Mouse (Mus musculus) intestine, postnatal 0 days (tissue): Measurements from ENCODE around the gene Sfswap. TPM values are rescaled to one million over a fixed set of nuclear protein-coding genes. Genes with fewer than 3 reads are reported as not detected.

Source experiments
- ATAC-seq: fragments of 200-750 bp; cut with Nextera tagmentation; 2 replicates; pipeline ENCODE4 v1.8.0; 2017; ENCODE audit warnings: mild to moderate bottlenecking, moderate TSS enrichment, moderate library complexity
- H3K27ac ChIP-seq: fragments of 300-500 bp; sonication (generic); 2 replicates; pipeline ENCODE4 v1.5.1; 2014; ENCODE audit warnings: mild to moderate bottlenecking, low read depth, low read length, moderate library complexity
- H3K27me3 ChIP-seq: fragments of 300-500 bp; sonication (generic); replicated peaks from 2 replicates; pipeline ENCODE4 v1.6.1; 2014; ENCODE audit warnings: low read length, mixed read lengths; ENCODE audit not compliant: control insufficient read depth, insufficient read depth
- H3K36me3 ChIP-seq: fragments of 300-500 bp; sonication (generic); 2 replicates; pipeline ENCODE4 v1.6.1; 2014; ENCODE audit warnings: mild to moderate bottlenecking, moderate library complexity; ENCODE audit not compliant: control insufficient read depth, insufficient read depth
- H3K4me1 ChIP-seq: fragments of 300-500 bp; sonication (generic); replicated peaks from 2 replicates; pipeline ENCODE4 v1.6.1; 2014; ENCODE audit warnings: antibody characterized with exemption, low read length, mixed read lengths; ENCODE audit not compliant: control insufficient read depth, insufficient read depth
- H3K4me2 ChIP-seq: fragments of 300-500 bp; sonication (generic); replicated peaks from 2 replicates; pipeline ENCODE4 v1.6.1; 2014; ENCODE audit warnings: low read depth, mild to moderate bottlenecking, moderate library complexity
- H3K4me3 ChIP-seq: fragments of 300-500 bp; sonication (generic); 2 replicates; pipeline ENCODE4 v1.5.1; 2014; ENCODE audit warnings: low read depth, low read length
- H3K9ac ChIP-seq: fragments of 300-500 bp; sonication (generic); 2 replicates; pipeline ENCODE4 v1.6.1; 2014; ENCODE audit warnings: mild to moderate bottlenecking, low read depth, low read length
- H3K9me3 ChIP-seq: fragments of 300-500 bp; sonication (generic); 2 replicates; pipeline ENCODE4 v1.6.1; 2016; ENCODE audit warnings: mixed run types; ENCODE audit not compliant: control insufficient read depth
- CTCF ChIP-seq: sonication (generic); IDR thresholded peaks from 2 replicates; pipeline ENCODE4 v1.5.1; 2016; ENCODE audit warnings: low read depth, mild to moderate bottlenecking, control low read depth, antibody characterized with exemption, moderate library complexity
- WGBS: fragments of 180-500 bp; shearing (Covaris S2); extraction: QIAGEN DNeasy Blood & Tissue Kit; methylation state at CpG from one replicate; pipeline ENCODE4 v1.1.7; 2014; 5-methylcytosine and 5-hydroxymethylcytosine counted together
- polyA plus RNA-seq: library from polyadenylated mRNA; unstranded; fragments of >200 nt; fragmentation: Nextera tagmentation; extraction: Ambion mirVana; gene quantifications from 2 replicates; pipeline ENCODE4 v1.2.1, GENCODE M21; 2015

The Sfswap gene
- polyA plus RNA-seq, 1 experiment from 2014 or later = 19.8 TPM

DNA sequence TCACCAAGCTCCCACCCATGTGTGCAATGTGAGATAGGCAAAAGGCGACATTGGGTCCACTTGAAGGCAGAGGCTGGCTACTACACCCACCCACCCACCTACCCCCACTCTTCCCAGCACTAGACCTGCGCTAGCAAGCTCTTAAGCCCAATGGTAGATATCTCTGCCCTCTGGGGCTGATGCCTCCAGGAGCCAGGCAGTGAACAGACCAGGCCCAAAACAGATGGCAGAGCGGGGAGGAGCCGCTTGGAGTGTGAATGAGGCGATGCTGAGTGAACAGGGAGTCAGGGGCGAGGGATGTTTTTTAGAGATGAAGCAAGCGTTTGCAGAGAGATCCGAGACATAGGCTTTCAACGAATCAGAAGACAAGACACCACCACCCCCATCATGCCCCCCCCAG is 79.6 kb downstream of the Sfswap start:
- Histone ChIP-seq H3K4me3 (no peak overlapping the region), H3K9me3 (no peaks in the 10 kb centered on the region), H3K27ac (no peak overlapping the region), H3K4me1 (0 out of 2 replicates have a peak, but pooled peaks cover 4% of the 10 kb centered on the region), H3K4me2 (no peak overlapping the region), H3K36me3 (no peaks in the 10 kb centered on the region), H3K9ac (no peak overlapping the region), H3K27me3 (peaks cover 32% of the 10 kb centered on the region; the same call in 1 of the 2 replicates)
- TF ChIP-seq CTCF = no peak
- ATAC-seq = no peak
- WGBS = 67% methylated on average over 9 of the region's 9 CpGs

DNA sequence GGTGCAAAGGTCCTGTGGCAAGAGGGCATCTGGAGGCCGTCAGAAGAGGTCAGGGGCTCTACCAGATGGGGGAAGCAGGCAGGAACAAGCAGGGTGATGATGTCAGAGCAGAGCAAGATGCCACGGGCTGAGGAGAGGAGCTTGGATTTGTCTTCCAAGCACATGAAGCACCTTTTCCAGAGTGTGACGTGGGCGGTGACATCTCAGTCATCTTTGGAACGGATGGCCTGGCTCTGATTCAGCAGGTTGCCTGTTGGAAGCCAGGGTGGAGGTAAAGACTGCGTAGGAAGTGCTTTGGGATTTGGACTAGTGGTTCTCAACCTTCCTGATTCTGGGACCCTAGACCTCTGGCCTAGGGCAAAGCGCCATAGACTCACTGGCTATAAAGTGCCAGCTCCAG is 80.0 kb downstream of the Sfswap start:
- H3K9ac ChIP-seq = no peak overlapping the region
- ATAC-seq = no peak
- 67% methylated on average over 7 of the region's 7 CpGs for WGBS
- no peak for TF ChIP-seq CTCF
- H3K27ac ChIP-seq = no peak overlapping the region
- H3K36me3 ChIP-seq = no peaks in the 10 kb centered on the region
- H3K9me3 ChIP-seq = no peaks in the 10 kb centered on the region
- peaks cover 36% of the 10 kb centered on the region for H3K27me3 ChIP-seq
- no peak overlapping the region for H3K4me2 ChIP-seq
- no peak overlapping the region for H3K4me3 ChIP-seq
- peaks cover 4% of the 10 kb centered on the region; the same call in 1 of the 2 replicates for H3K4me1 ChIP-seq

DNA sequence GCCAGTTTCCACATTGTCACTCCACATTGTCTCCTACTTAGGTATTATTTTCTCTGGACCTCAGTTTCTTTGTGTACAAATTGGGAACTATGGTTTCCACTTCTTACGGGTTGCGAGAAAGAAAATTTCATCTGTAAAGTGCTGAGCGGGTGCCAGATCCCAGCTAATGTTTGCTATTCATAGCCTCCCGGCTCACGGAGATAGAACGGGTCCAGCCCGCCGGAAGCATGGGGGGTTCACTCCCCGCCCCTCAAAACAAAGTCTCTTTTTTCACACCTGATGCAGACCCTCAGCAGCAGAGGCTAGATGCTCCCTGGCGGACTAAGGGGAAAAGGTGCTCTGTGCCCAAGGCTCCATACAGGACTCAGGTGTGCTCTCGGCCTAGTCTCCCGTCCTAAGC is 82.3 kb downstream of the Sfswap start:
- TF ChIP-seq CTCF = no peak
- no peaks in the 10 kb centered on the region for H3K9me3 ChIP-seq
- peaks cover 4% of the 10 kb centered on the region; the same call in 1 of the 2 replicates for H3K4me1 ChIP-seq
- ATAC-seq = no peak
- peaks cover 46% of the 10 kb centered on the region for H3K27me3 ChIP-seq
- WGBS = 3% methylated on average over 12 of the region's 12 CpGs
- H3K27ac ChIP-seq = no peak overlapping the region
- H3K36me3 ChIP-seq = no peaks in the 10 kb centered on the region
- H3K4me2 ChIP-seq = peak overlapping the region; percentile 100
- no peak overlapping the region for H3K9ac ChIP-seq
- peak overlapping the region; percentile 66 for H3K4me3 ChIP-seq

DNA sequence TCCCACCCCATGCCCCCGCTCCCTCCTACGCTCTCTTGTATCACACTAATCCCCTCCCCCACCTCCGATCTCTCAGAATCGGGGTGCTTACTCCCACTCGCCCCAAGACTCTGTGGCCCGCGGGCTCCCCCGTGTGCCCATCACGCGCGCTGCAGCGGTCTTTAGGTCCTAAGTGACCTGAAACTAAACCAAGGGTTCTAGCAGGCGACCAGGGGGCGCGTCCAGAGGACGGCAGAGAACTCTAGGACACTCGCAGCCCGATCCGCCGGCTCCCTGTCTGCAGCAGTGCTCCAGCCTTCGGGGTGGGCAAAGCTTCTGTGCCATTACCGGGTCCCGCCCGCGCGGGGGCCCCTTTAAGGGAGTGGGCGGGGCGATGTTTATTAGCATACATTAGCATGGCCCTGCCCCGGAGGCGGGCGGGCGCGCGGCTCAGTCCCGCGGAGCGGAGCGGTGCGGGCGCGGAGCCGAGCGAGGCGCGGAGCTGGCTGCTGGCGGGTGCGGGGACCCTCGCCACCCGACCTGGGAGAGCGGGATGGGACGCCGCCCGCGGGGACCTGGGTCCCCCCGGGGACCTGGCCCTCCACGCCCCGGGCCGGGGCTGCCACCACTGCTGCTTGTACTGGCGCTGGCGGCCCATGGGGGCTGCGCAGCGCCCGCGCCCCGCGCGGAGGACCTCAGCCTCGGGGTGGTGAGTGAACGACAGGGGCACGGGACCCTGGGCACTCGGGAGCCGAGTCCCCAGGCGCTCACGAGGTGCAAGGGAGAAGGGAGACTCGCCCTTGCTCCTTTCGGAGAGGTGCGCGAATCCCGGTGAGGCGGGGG is 83.0 kb downstream of the Sfswap start, which contains the start of gene Mmp17:
TSS of gene Mmp17 (plus strand) at position 409 of the 822 bp plus-strand sequence.
- peaks cover 46% of the 10 kb centered on the region for H3K27me3 ChIP-seq
- no peaks in the 10 kb centered on the region for H3K9me3 ChIP-seq
- no peak within 1 kb of the TSS for H3K27ac ChIP-seq
- peak within 1 kb of the TSS; percentile 100 for H3K4me2 ChIP-seq
- peak within 1 kb of the TSS; percentile 62 for H3K9ac ChIP-seq
- peaks cover 4% of the 10 kb centered on the region; the same call in 1 of the 2 replicates for H3K4me1 ChIP-seq
- no peaks in the 10 kb centered on the region for H3K36me3 ChIP-seq
- peak within 1 kb of the TSS; percentile 66 for H3K4me3 ChIP-seq
- ATAC-seq = peak; percentile 88
- WGBS = under 1% methylated on average over 79 of the region's 80 CpGs
- TF ChIP-seq CTCF = peak; percentile 86

DNA sequence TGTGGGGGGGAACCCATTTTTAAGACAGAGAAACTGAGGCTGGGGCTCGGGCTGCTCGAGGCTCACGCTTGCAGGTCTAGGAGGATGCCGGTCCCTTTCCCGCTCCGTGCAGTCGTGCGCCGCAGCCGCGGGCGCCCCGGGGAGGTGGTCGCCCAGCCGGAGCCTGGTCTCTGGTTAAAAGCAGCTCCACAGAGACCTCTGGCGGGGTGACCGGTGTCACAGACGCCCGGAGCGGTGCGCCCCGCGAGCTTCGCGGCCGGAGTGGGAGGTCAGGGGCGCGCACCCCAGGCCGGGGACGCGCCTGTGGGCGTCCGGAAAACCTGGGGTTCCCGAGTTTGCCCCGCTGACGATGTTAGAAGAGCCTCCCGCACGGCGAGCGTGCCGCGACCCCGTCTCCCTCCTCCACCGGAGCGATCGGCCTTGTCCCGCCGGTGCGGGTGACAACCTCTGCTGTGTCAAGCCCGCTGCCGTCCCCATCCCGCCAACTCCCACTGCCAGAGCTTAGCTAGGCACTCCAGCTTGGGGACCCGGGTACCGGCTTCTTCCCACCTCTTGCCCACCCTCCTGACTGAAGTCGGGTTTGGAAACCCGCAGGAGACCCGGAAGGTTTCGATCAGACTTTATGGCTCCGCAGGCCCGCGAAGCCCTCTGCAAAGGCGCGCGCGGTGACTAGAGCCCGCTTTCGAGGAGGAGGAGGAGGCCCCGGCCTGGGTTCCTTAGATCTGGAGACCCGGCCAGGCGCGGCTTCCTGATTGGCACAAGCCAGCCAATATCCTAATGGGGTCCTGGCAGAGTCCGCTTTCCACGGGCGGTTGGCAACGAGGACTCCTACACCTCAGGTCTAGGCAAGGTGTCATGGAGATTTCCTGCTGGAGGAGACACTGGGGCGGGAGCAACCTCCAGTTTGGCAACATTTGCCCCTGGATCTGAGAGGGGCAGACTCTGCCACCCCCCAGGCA is 83.8 kb downstream of the Sfswap start:
- H3K27me3 ChIP-seq = peaks cover 46% of the 10 kb centered on the region

DNA sequence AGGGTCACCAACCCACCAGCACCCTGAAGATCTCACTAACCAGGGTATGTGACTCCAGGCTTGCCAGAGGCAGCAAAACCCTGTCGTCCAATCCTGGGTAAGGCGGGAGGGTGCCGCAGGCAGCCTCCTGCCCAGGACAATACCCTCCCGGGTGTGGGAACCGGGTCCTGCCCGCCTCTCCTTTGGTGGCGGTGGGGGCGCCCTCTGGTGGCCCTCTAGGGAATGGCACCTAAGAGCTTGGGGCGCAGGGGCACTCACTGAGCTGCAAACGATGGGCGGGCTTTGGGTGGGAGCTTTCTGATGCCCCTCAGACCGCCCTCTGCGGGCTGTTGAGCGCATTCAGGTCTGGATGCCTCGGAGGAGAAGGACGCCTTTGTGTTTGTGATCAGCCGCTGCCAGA is 85.0 kb downstream of the Sfswap start:
- WGBS = 1% methylated on average over 17 of the region's 17 CpGs
- Histone ChIP-seq H3K4me3 (peak overlapping the region; percentile 66), H3K27ac (no peak overlapping the region), H3K4me1 (peaks cover 4% of the 10 kb centered on the region; the same call in 1 of the 2 replicates), H3K27me3 (peaks cover 46% of the 10 kb centered on the region), H3K9ac (no peak overlapping the region), H3K36me3 (no peaks in the 10 kb centered on the region), H3K4me2 (peak overlapping the region; percentile 100), H3K9me3 (no peaks in the 10 kb centered on the region)
- peak; percentile 32; the same call in 1 of the 2 replicates for ATAC-seq
- TF ChIP-seq CTCF = peak; percentile 95

More for the DNA sequence above, 83.8 kb downstream of the Sfswap start:
- no peaks in the 10 kb centered on the region for H3K36me3 ChIP-seq
- H3K4me3 ChIP-seq = peak overlapping the region; percentile 66
- H3K9me3 ChIP-seq = no peaks in the 10 kb centered on the region
- peak overlapping the region; percentile 100 for H3K4me2 ChIP-seq
- under 1% methylated on average over 72 of the region's 76 CpGs for WGBS
- peak overlapping the region; percentile 62 for H3K9ac ChIP-seq
- H3K4me1 ChIP-seq = peaks cover 4% of the 10 kb centered on the region; the same call in 1 of the 2 replicates
- peak; percentile 41 for TF ChIP-seq CTCF
- no peak for ATAC-seq
- no peak overlapping the region for H3K27ac ChIP-seq
